11 mouse cellular contexts compared by ENCODE assay signal in genomic region chr4:107538116-107538515, GRCm38 (mm10).
A peak's percentile ranks its signal among the peaks of the same experiment; 100 is the strongest.
DNase-seq lines count a peak whose midpoint lies in the region; ATAC-seq lines count a peak whose summit lies in the region.
"Had no signal": no experiment of that assay in that cellular context is flagged by ENCODE, and none has a peak within 500 bp of the region (broad histone marks: within the 10 kb centered on the region; RNA-seq: fewer than 3 reads in every experiment).

No protein-coding gene starts in this region.

- no peak overlapping the region for H3K4me3 ChIP-seq in neural tube, embryonic 11.5 days (ENCODE audit: low read depth, low read length)
- H3K4me3 ChIP-seq in heart, embryonic 12.5 days: no peak overlapping the region
- H3K4me3 ChIP-seq: midbrain, embryonic 12.5 days had no signal

- H3K9me3 ChIP-seq in neural tube, embryonic 11.5 days (ENCODE audit: control insufficient read depth, low read length): no peaks in the 10 kb centered on the region
- peaks cover 5% of the 10 kb centered on the region for H3K9me3 ChIP-seq in heart, embryonic 12.5 days (replicated peaks)
- H3K9me3 ChIP-seq: midbrain, embryonic 12.5 days had no signal

- no peaks in the 10 kb centered on the region for H3K36me3 ChIP-seq in neural tube, embryonic 11.5 days (ENCODE audit: control insufficient read depth, insufficient read depth, low read length)
- no peaks in the 10 kb centered on the region for H3K36me3 ChIP-seq in heart, embryonic 12.5 days
- H3K36me3 ChIP-seq: midbrain, embryonic 12.5 days had no signal

- no peak overlapping the region for H3K4me2 ChIP-seq in neural tube, embryonic 11.5 days (ENCODE audit: low read depth)
- no peak overlapping the region for H3K4me2 ChIP-seq in heart, embryonic 12.5 days
- H3K4me2 ChIP-seq: midbrain, embryonic 12.5 days had no signal

- ATAC-seq in cerebellum, adult (ENCODE audit: insufficient number of reproducible peaks, low FRiP score, low TSS enrichment): peak; percentile 57; the same call in 1 of the 2 replicates
- ATAC-seq in neural tube, embryonic 11.5 days (ENCODE audit: insufficient read depth, low FRiP score, low TSS enrichment): no peak
- ATAC-seq in heart, embryonic 12.5 days (ENCODE audit: insufficient number of reproducible peaks, low FRiP score): no peak

- H3K27ac ChIP-seq in neural tube, embryonic 11.5 days (ENCODE audit: low read depth, low read length): no peak overlapping the region
- H3K27ac ChIP-seq in heart, embryonic 12.5 days (ENCODE audit: poor library complexity, severe bottlenecking): no peak overlapping the region
- H3K27ac ChIP-seq: liver, embryonic 14.5 days; midbrain, embryonic 12.5 days had no signal

- no peak overlapping the region for H3K9ac ChIP-seq in neural tube, embryonic 11.5 days (ENCODE audit: low read length)
- no peak overlapping the region for H3K9ac ChIP-seq in heart, embryonic 12.5 days
- H3K9ac ChIP-seq: liver, embryonic 14.5 days; midbrain, embryonic 12.5 days had no signal

- DNase-seq in cerebellum, postnatal 4 days (ENCODE audit: low spot score in 2 of 2): no peak
- peak; percentile 44 for DNase-seq in retina, embryonic 14.5 days (ENCODE audit: low spot score)
- no peak for DNase-seq in retina, postnatal 1 day
- peak; percentile 73 for DNase-seq in forelimb bud, embryonic 11.5 days (ENCODE audit: low read depth, low spot score)
- DNase-seq in neural tube, embryonic 11.5 days (ENCODE audit: low spot score): peak; percentile 59
- DNase-seq in adrenal gland, postnatal 25 days: no peak
- DNase-seq: heart, postnatal 36 days had no signal

- H3K4me1 ChIP-seq in neural tube, embryonic 11.5 days (ENCODE audit: control insufficient read depth, insufficient read depth, low read length): peaks cover 8% of the 10 kb centered on the region
- H3K4me1 ChIP-seq in heart, embryonic 12.5 days (replicated peaks): peaks cover 18% of the 10 kb centered on the region

- H3K27me3 ChIP-seq in neural tube, embryonic 11.5 days (ENCODE audit: control insufficient read depth, insufficient read depth, low read length): no peaks in the 10 kb centered on the region
- H3K27me3 ChIP-seq in heart, embryonic 12.5 days (replicated peaks): no peaks in the 10 kb centered on the region; the same call in 1 of the 2 replicates
- H3K27me3 ChIP-seq: midbrain, embryonic 12.5 days had no signal

- 32% methylated on average over 13 of the region's 13 CpGs for WGBS in neural tube, embryonic 11.5 days
- WGBS in heart, embryonic 12.5 days: 47% methylated on average over 13 of the region's 13 CpGs

Comparison
In these comparisons a context has a peak if more than half of its experiments do, and no peak if none do; other contexts are left out.
1. DNase-seq: peak in retina, embryonic 14.5 days (single experiment), forelimb bud, embryonic 11.5 days (single experiment) and neural tube, embryonic 11.5 days (single experiment); none in cerebellum, postnatal 4 days (0 of 2), retina, postnatal 1 day (single experiment) and adrenal gland, postnatal 25 days (single experiment).